Mouse (Mus musculus): ENCODE measurements around the gene Rpl36a.

Rpl36a gene

GRCm38 (mm10) chrX:134585103-134586002 lies at the start of gene Rpl36a:
Rpl36a (plus strand) TSS chrX:134585654.
- DNase-seq (ENCODE audit: low read depth) = peak; percentile 93

- DNase-seq (ENCODE audit: low read depth) = peak; percentile 68
Observed at GRCm38 (mm10) chrX:134539795-134540194, 45.7 kb upstream of the Rpl36a start.

GRCm38 (mm10) chrX:134540414-134541135 lies 44.9 kb upstream of the Rpl36a start:
- peak; percentile 39 for DNase-seq (ENCODE audit: low read depth)

GRCm38 (mm10) chrX:134541145-134541954 lies 44.1 kb upstream of the Rpl36a start, which contains the start of gene Timm8a1:
Timm8a1 (minus strand) TSS chrX:134541865.
- peak; percentile 79 for DNase-seq (ENCODE audit: low read depth)

GRCm38 (mm10) chrX:134541955-134542308 lies 43.5 kb upstream of the Rpl36a start:
- no peak for DNase-seq (ENCODE audit: low read depth)

- DNase-seq (ENCODE audit: low read depth) = no peak
Observed at GRCm38 (mm10) chrX:134547330-134547729, 38.1 kb upstream of the Rpl36a start.

GRCm38 (mm10) chrX:134550903-134551302 lies 34.6 kb upstream of the Rpl36a start:
- peak; percentile 73 for DNase-seq (ENCODE audit: low read depth)

- DNase-seq (ENCODE audit: low read depth) = no peak
Observed at GRCm38 (mm10) chrX:134553326-134553725, 32.1 kb upstream of the Rpl36a start.

- no peak for DNase-seq (ENCODE audit: low read depth)
Observed at GRCm38 (mm10) chrX:134554425-134554824, 31.0 kb upstream of the Rpl36a start.

- DNase-seq (ENCODE audit: low read depth) = no peak
Observed at GRCm38 (mm10) chrX:134564326-134564725, 21.1 kb upstream of the Rpl36a start.

GRCm38 (mm10) chrX:134566536-134567222 lies 18.8 kb upstream of the Rpl36a start:
- peak; percentile 73 for DNase-seq (ENCODE audit: low read depth)

GRCm38 (mm10) chrX:134577896-134578295 lies 7.6 kb upstream of the Rpl36a start:
- no peak for DNase-seq (ENCODE audit: low read depth)

GRCm38 (mm10) chrX:134580528-134581305 lies 4.7 kb upstream of the Rpl36a start:
- DNase-seq (ENCODE audit: low read depth) = no peak

GRCm38 (mm10) chrX:134582270-134582669 lies 3.2 kb upstream of the Rpl36a start:
- no peak for DNase-seq (ENCODE audit: low read depth)

GRCm38 (mm10) chrX:134582888-134583669 lies 2.4 kb upstream of the Rpl36a start, which contains the start of gene Btk:
Btk (minus strand) TSS chrX:134583570.
- no peak for DNase-seq (ENCODE audit: low read depth)

- DNase-seq (ENCODE audit: low read depth) = no peak
Observed at GRCm38 (mm10) chrX:134586447-134586846, 993 bp downstream of the Rpl36a start.

GRCm38 (mm10) chrX:134588261-134588660 lies 2.8 kb downstream of the Rpl36a start:
- DNase-seq (ENCODE audit: low read depth) = no peak

- no peak for DNase-seq (ENCODE audit: low read depth)
Observed at GRCm38 (mm10) chrX:134588997-134589396, 3.5 kb downstream of the Rpl36a start.

GRCm38 (mm10) chrX:134589836-134590235 lies 4.4 kb downstream of the Rpl36a start:
- no peak for DNase-seq (ENCODE audit: low read depth)
